Mouse (Mus musculus) B cell, adult 2 months (primary cell): ENCODE measurements around the gene Gm14408.
"Not testable (repeated sequence)": the region's sequence is repeated elsewhere in the genome, so short reads cannot be mapped to it uniquely, and the experiment has no call there.

ENCODE experiments used
- DNase-seq, 2 experiments: peaks; one replicate each; pipeline ENCODE4 v3.0.0; 2022

Gene Gm14408

GRCm38 (mm10) chr2:176830840-176831239, at the start of gene Gm14408:
Gm14408 (plus strand) TSS chr2:176831140.
- DNase-seq: not testable (repeated sequence)

- not testable (repeated sequence) for DNase-seq
Measured at GRCm38 (mm10) chr2:176798312-176798711, 32.6 kb upstream of the Gm14408 start, which contains the start of gene Gm14295. Gm14295 (plus strand) TSS chr2:176798612.

- not testable (repeated sequence) for DNase-seq
Measured at GRCm38 (mm10) chr2:176798785-176799184, 32.2 kb upstream of the Gm14408 start.
